Comparison of ENCODE assay signal across 9 mouse cellular contexts in genomic region chr3:123158579-123158978, GRCm38 (mm10).
A peak's percentile ranks its signal among the peaks of the same experiment; 100 is the strongest.
DNase-seq lines count a peak whose midpoint lies in the region; ATAC-seq and TF ChIP-seq lines count a peak whose summit lies in the region.
"Had no signal": no experiment of that assay in that cellular context is flagged by ENCODE, and none has a peak within 500 bp of the region (broad histone marks: within the 10 kb centered on the region; RNA-seq: fewer than 3 reads in every experiment).

No protein-coding gene starts in this region.

- H3K9me3 ChIP-seq in liver, embryonic 11.5 days (ENCODE audit: control insufficient read depth, low read length): no peaks in the 10 kb centered on the region
- H3K9me3 ChIP-seq in kidney, embryonic 15.5 days (replicated peaks): no peaks in the 10 kb centered on the region
- no peaks in the 10 kb centered on the region for H3K9me3 ChIP-seq in forebrain, embryonic 11.5 days (ENCODE audit: control insufficient read depth, low read length)
- H3K9me3 ChIP-seq: liver, embryonic 15.5 days had no signal

- 49% methylated on average over 6 of the region's 6 CpGs for WGBS in liver, adult 2 months
- WGBS in liver, embryonic 11.5 days: 38% methylated on average over 6 of the region's 6 CpGs
- 33% methylated on average over 6 of the region's 6 CpGs for WGBS in kidney, embryonic 15.5 days
- 44% methylated on average over 6 of the region's 6 CpGs for WGBS in forebrain, embryonic 11.5 days

- no peaks in the 10 kb centered on the region for H3K79me2 ChIP-seq in liver, adult 2 months (ENCODE audit: control insufficient read depth, insufficient read depth, low read length)

- no peaks in the 10 kb centered on the region for H3K4me1 ChIP-seq in liver, adult 2 months (ENCODE audit: control insufficient read depth, insufficient read depth, low read length)
- peaks cover 11% of the 10 kb centered on the region; the same call in 1 of the 2 replicates for H3K4me1 ChIP-seq in liver, embryonic 11.5 days (replicated peaks; ENCODE audit: control insufficient read depth, insufficient read depth, low read length)
- peaks cover 24% of the 10 kb centered on the region for H3K4me1 ChIP-seq in kidney, embryonic 15.5 days
- H3K4me1 ChIP-seq in forebrain, embryonic 11.5 days (replicated peaks; ENCODE audit: control insufficient read depth, insufficient read depth, low read length): peaks cover 6% of the 10 kb centered on the region; the same call in 1 of the 2 replicates
- H3K4me1 ChIP-seq: liver, embryonic 15.5 days had no signal

- POLR2A ChIA-PET in Patski (lab: Charles Lee): no interaction called here

- DNase-seq in liver, adult 2 months (ENCODE audit: extremely low read depth, low read depth, low spot score): peak; percentile 7
- no peak for DNase-seq in liver, embryonic 11.5 days (ENCODE audit: low spot score)
- DNase-seq in Patski (ENCODE audit: low read depth, low spot score): no peak
- peak; percentile 87 for DNase-seq in gastrocnemius, adult 18-20 months (ENCODE audit: low spot score)
- peak; percentile 12 for DNase-seq in splenic B cell, adult 2 months (ENCODE audit: low read depth, low spot score)
- no peak for DNase-seq in forebrain, embryonic 11.5 days (ENCODE audit: low spot score)
- no peak for DNase-seq in cerebellum, postnatal 36 days

- CTCF ChIA-PET in Patski (lab: Charles Lee): interaction anchor here (0.8 to 4.5 kb wide), 46 partner anchors 7 to 511 kb away, joined by 3 to 39 read pairs (median 6); partner anchors contain the start of genes 1810037I17Rik and Synpo2

- no peak overlapping the region for H3K9ac ChIP-seq in liver, adult 2 months (ENCODE audit: low read depth, low read length)
- H3K9ac ChIP-seq in liver, embryonic 11.5 days (ENCODE audit: low read depth, low read length): no peak overlapping the region
- H3K9ac ChIP-seq in kidney, embryonic 15.5 days: no peak overlapping the region
- no peak overlapping the region for H3K9ac ChIP-seq in forebrain, embryonic 11.5 days (ENCODE audit: low read length)
- H3K9ac ChIP-seq: liver, embryonic 15.5 days had no signal

- no peak overlapping the region for H3K4me3 ChIP-seq in liver, adult 2 months (ENCODE audit: insufficient read depth, low read depth, low read length)
- H3K4me3 ChIP-seq in liver, embryonic 11.5 days (ENCODE audit: low read depth, low read length): no peak overlapping the region
- no peak overlapping the region for H3K4me3 ChIP-seq in kidney, embryonic 15.5 days (replicated peaks)
- no peak overlapping the region for H3K4me3 ChIP-seq in forebrain, embryonic 11.5 days (ENCODE audit: low read depth, low read length)
- H3K4me3 ChIP-seq: liver, embryonic 15.5 days had no signal

- no peak overlapping the region for H3K27ac ChIP-seq in liver, adult 2 months (replicated peaks; ENCODE audit: insufficient read depth, low read depth, low read length)
- H3K27ac ChIP-seq in liver, embryonic 11.5 days (ENCODE audit: low read depth, low read length): no peak overlapping the region
- peak overlapping the region; percentile 59 for H3K27ac ChIP-seq in kidney, embryonic 15.5 days
- H3K27ac ChIP-seq in forebrain, embryonic 11.5 days (ENCODE audit: low read depth, low read length): no peak overlapping the region
- H3K27ac ChIP-seq: liver, embryonic 15.5 days had no signal

- H3K27me3 ChIP-seq in liver, adult 2 months (ENCODE audit: control insufficient read depth, insufficient read depth, low read length): no peaks in the 10 kb centered on the region
- H3K27me3 ChIP-seq in liver, embryonic 11.5 days (replicated peaks; ENCODE audit: control insufficient read depth, insufficient read depth, low read length): no peaks in the 10 kb centered on the region
- no peaks in the 10 kb centered on the region for H3K27me3 ChIP-seq in Patski
- H3K27me3 ChIP-seq in kidney, embryonic 15.5 days: no peaks in the 10 kb centered on the region
- no peaks in the 10 kb centered on the region for H3K27me3 ChIP-seq in splenic B cell, adult 2 months (ENCODE audit: control insufficient read depth, insufficient read depth, low read length, poor library complexity, severe bottlenecking)
- H3K27me3 ChIP-seq in forebrain, embryonic 11.5 days (ENCODE audit: control insufficient read depth, insufficient read depth, low read length): no peaks in the 10 kb centered on the region
- H3K27me3 ChIP-seq: liver, embryonic 15.5 days had no signal

- no peak overlapping the region for H3K4me2 ChIP-seq in liver, embryonic 11.5 days
- no peak overlapping the region for H3K4me2 ChIP-seq in kidney, embryonic 15.5 days
- no peak overlapping the region for H3K4me2 ChIP-seq in forebrain, embryonic 11.5 days (ENCODE audit: low read depth, low read length, severe bottlenecking)
- H3K4me2 ChIP-seq: liver, embryonic 15.5 days had no signal

- peak; percentile 49 for TF ChIP-seq CTCF in liver, adult 2 months (IDR thresholded peaks at IDR 0.05; ENCODE audit: low read depth, low read length)
- TF ChIP-seq CTCF in Patski (IDR thresholded peaks at IDR 0.05): peak; percentile 56

- no peak for TF ChIP-seq POLR2A in liver, adult 2 months (IDR thresholded peaks at IDR 0.05; ENCODE audit: extremely low read depth, insufficient read depth, low read length)

- no peak for ATAC-seq in liver, embryonic 11.5 days (replicated peaks; ENCODE audit: low FRiP score)
- no peak for ATAC-seq in Patski
- no peak; the same call in 1 of the 2 replicates for ATAC-seq in kidney, embryonic 15.5 days (replicated peaks; ENCODE audit: low FRiP score)
- no peak for ATAC-seq in forebrain, embryonic 11.5 days (replicated peaks; ENCODE audit: low FRiP score)

- no peaks in the 10 kb centered on the region for H3K36me3 ChIP-seq in liver, adult 2 months (ENCODE audit: control insufficient read depth, insufficient read depth, low read length)
- H3K36me3 ChIP-seq in liver, embryonic 11.5 days (ENCODE audit: control insufficient read depth, insufficient read depth, low read length): no peaks in the 10 kb centered on the region
- no peaks in the 10 kb centered on the region for H3K36me3 ChIP-seq in kidney, embryonic 15.5 days
- no peaks in the 10 kb centered on the region for H3K36me3 ChIP-seq in splenic B cell, adult 2 months (ENCODE audit: control insufficient read depth, insufficient read depth, low read length, poor library complexity, severe bottlenecking)
- no peaks in the 10 kb centered on the region for H3K36me3 ChIP-seq in forebrain, embryonic 11.5 days (ENCODE audit: control insufficient read depth, insufficient read depth, low read length)
- H3K36me3 ChIP-seq: liver, embryonic 15.5 days had no signal

- in situ Hi-C loops in Patski (cut with MboI; ENCODE audit: low pct_unique_long_range_greater_than_20kb): loop anchor here (10.0 kb wide), 1 partner anchor 514 kb away; no protein-coding TSS in a partner anchor

Comparison
In these comparisons a context has a peak if more than half of its experiments do, and no peak if none do; other contexts are left out.
1. DNase-seq: peak in liver, adult 2 months (single experiment), gastrocnemius, adult 18-20 months (single experiment) and splenic B cell, adult 2 months (single experiment); none in liver, embryonic 11.5 days (single experiment), Patski (single experiment), forebrain, embryonic 11.5 days (single experiment) and cerebellum, postnatal 36 days (0 of 2).